Mouse (Mus musculus) megakaryocyte, embryonic 14.5 days (primary cell): ENCODE results near the gene 4921504E06Rik.

ENCODE experiments used
- FLI1 ChIP-seq: IDR thresholded peaks from 2 replicates; pipeline ENCODE4 v1.6.1; 2012; ENCODE audit warnings: low read length, inconsistent platforms, mixed read lengths
- GATA1 ChIP-seq: IDR thresholded peaks from 3 replicates; pipeline ENCODE4 v1.6.1; 2012; ENCODE audit warnings: mixed read lengths, low read length, inconsistent platforms, borderline replicate concordance

DNA sequence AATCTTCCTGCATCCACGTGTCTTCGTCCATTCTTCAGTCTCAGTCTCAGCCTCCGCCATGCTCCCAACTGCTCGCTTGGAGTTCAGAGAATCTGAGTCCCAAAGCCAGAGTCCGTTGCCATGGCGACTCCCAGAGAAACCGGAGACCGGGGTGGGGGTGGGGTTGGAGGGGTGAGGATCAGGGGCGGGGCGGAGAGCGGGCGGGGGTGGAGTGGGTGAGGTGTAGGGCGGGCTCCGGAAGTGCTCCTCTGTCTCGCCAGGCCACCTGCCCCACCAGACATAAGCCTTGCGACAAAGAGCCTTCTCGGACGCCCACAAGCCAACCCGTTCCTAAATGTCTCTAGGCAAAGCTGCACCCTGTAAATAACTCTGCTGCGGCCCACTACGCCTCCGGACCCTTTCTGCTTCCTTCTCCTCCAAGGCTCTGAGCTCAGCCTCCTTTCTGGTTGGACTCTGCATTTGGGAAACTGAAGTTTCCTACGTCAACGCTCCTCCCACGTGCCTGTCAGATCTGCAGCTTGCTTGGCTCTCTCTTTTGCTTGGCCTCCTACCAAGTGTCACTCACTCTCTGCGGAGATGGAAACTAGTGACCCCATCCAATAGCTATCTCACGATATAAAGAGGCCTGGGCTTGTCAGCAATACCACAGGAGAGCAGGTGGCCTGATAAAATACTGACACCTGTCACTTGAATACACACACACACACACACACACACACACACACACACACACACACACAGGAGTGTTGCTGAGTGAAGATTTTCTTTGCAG lies at the start of gene 4921504E06Rik:
- TF ChIP-seq GATA1 (no peak), FLI1 (no peak)
